Mouse (Mus musculus) midbrain, embryonic 10.5 days (tissue): ENCODE measurements around the gene Txlna. TPM values are rescaled to one million over a fixed set of nuclear protein-coding genes. Genes with fewer than 3 reads are reported as not detected.

ENCODE experiments used
- DNase-seq: peaks from one replicate; pipeline ENCODE4 v3.0.0-alpha.2; 2017; ENCODE audit warnings: low spot score
- H3K27ac ChIP-seq: fragments of 300-500 bp; sonication (generic); replicated peaks from 2 replicates; pipeline ENCODE4 v1.5.1; 2016; ENCODE audit warnings: mild to moderate bottlenecking
- H3K27me3 ChIP-seq: fragments of 300-500 bp; sonication (generic); 2 replicates; pipeline ENCODE4 v1.6.1; 2016; ENCODE audit warnings: low read depth, mild to moderate bottlenecking; ENCODE audit not compliant: poor library complexity, severe bottlenecking
- H3K36me3 ChIP-seq: fragments of 300-500 bp; sonication (generic); 2 replicates; pipeline ENCODE4 v1.6.1; 2016; ENCODE audit warnings: mild to moderate bottlenecking, moderate library complexity
- H3K4me1 ChIP-seq: fragments of 300-500 bp; sonication (generic); 2 replicates; pipeline ENCODE4 v1.6.1; 2016
- H3K4me3 ChIP-seq: fragments of 300-500 bp; sonication (generic); 2 replicates; pipeline ENCODE4 v1.5.1; 2016; ENCODE audit warnings: mild to moderate bottlenecking, moderate library complexity
- H3K9me3 ChIP-seq: fragments of 300-500 bp; sonication (generic); replicated peaks from 2 replicates; pipeline ENCODE4 v1.6.1; 2016; ENCODE audit warnings: mild to moderate bottlenecking
- WGBS: fragments of 180-500 bp; shearing (Covaris S2); methylation state at CpG from one replicate; pipeline ENCODE4 v1.1.7; 2016; 5-methylcytosine and 5-hydroxymethylcytosine counted together
- polyA plus RNA-seq: library from polyadenylated mRNA; unstranded; fragments of >200 nt; fragmentation: Nextera tagmentation; extraction: Ambion mirVana; gene quantifications from 2 replicates; pipeline ENCODE4 v1.2.1, GENCODE M21; 2016

Gene Txlna
- 104 and 107 TPM in 2 replicates for polyA plus RNA-seq

GRCm38 (mm10) chr4:129640638-129641467, at the start of gene Txlna:
Gene Txlna (minus strand): TSS chr4:129641065.
- Histone ChIP-seq H3K4me3 (peak within 1 kb of the TSS; percentile 83), H3K27me3 (no peaks in the 10 kb centered on the region), H3K9me3 (no peaks in the 10 kb centered on the region), H3K4me1 (peaks cover 28% of the 10 kb centered on the region), H3K36me3 (peaks cover 59% of the 10 kb centered on the region), H3K27ac (peak within 1 kb of the TSS; percentile 93)
- DNase-seq: peak; percentile 99
- WGBS: under 1% methylated on average over 60 of the region's 60 CpGs

- Histone ChIP-seq H3K4me3 (no peak overlapping the region), H3K4me1 (no peaks in the 10 kb centered on the region), H3K27ac (no peak overlapping the region), H3K9me3 (no peaks in the 10 kb centered on the region), H3K36me3 (peaks cover 95% of the 10 kb centered on the region), H3K27me3 (no peaks in the 10 kb centered on the region)
- WGBS: 95% methylated on average over 6 of the region's 6 CpGs
- DNase-seq: no peak
Measured at GRCm38 (mm10) chr4:129684531-129684930, 43.7 kb upstream of the Txlna start.

GRCm38 (mm10) chr4:129683901-129684493, 43.1 kb upstream of the Txlna start:
- H3K4me1 ChIP-seq: no peaks in the 10 kb centered on the region
- no peak for DNase-seq
- no peaks in the 10 kb centered on the region for H3K9me3 ChIP-seq
- H3K4me3 ChIP-seq: no peak overlapping the region; the same call in 1 of the 2 replicates
- no peaks in the 10 kb centered on the region for H3K27me3 ChIP-seq
- WGBS: 93% methylated on average over 11 of the region's 11 CpGs
- no peak overlapping the region for H3K27ac ChIP-seq
- peaks cover 94% of the 10 kb centered on the region for H3K36me3 ChIP-seq

- Histone ChIP-seq H3K27me3 (no peaks in the 10 kb centered on the region), H3K4me3 (no peak overlapping the region), H3K9me3 (no peaks in the 10 kb centered on the region), H3K27ac (no peak overlapping the region), H3K4me1 (no peaks in the 10 kb centered on the region), H3K36me3 (peaks cover 96% of the 10 kb centered on the region)
- 94% methylated on average over 11 of the region's 11 CpGs for whole genome bisulfite sequencing
- no peak for DNase-seq
Measured at GRCm38 (mm10) chr4:129681837-129682236, 41.0 kb upstream of the Txlna start.

- H3K36me3 ChIP-seq: peaks cover 29% of the 10 kb centered on the region
- 12% methylated on average over 10 of the region's 10 CpGs for WGBS
- H3K9me3 ChIP-seq: no peaks in the 10 kb centered on the region
- peaks cover 23% of the 10 kb centered on the region for H3K4me1 ChIP-seq
- DNase-seq: no peak
- peak overlapping the region; percentile 93 for H3K27ac ChIP-seq
- H3K27me3 ChIP-seq: no peaks in the 10 kb centered on the region
- H3K4me3 ChIP-seq: peak overlapping the region; percentile 93
Measured at GRCm38 (mm10) chr4:129672878-129673449, 32.1 kb upstream of the Txlna start.

- H3K27me3 ChIP-seq: no peaks in the 10 kb centered on the region
- DNase-seq: peak; percentile 91
- peaks cover 23% of the 10 kb centered on the region for H3K4me1 ChIP-seq
- H3K4me3 ChIP-seq: peak within 1 kb of the TSS; percentile 93
- under 1% methylated on average over 65 of the region's 65 CpGs for WGBS
- no peaks in the 10 kb centered on the region for H3K9me3 ChIP-seq
- peaks cover 24% of the 10 kb centered on the region for H3K36me3 ChIP-seq
- peak within 1 kb of the TSS; percentile 93 for H3K27ac ChIP-seq
Measured at GRCm38 (mm10) chr4:129672083-129672877, 31.4 kb upstream of the Txlna start, which contains the start of gene Kpna6. Gene Kpna6 (minus strand): TSS chr4:129672767.

GRCm38 (mm10) chr4:129671491-129672082, 30.7 kb upstream of the Txlna start:
- peak overlapping the region; percentile 93 for H3K4me3 ChIP-seq
- H3K36me3 ChIP-seq: peaks cover 23% of the 10 kb centered on the region
- WGBS: 11% methylated on average over 12 of the region's 12 CpGs
- peak overlapping the region; percentile 93 for H3K27ac ChIP-seq
- no peaks in the 10 kb centered on the region for H3K27me3 ChIP-seq
- peak; percentile 46 for DNase-seq
- no peaks in the 10 kb centered on the region for H3K9me3 ChIP-seq
- H3K4me1 ChIP-seq: peaks cover 23% of the 10 kb centered on the region

- Histone ChIP-seq H3K27me3 (no peaks in the 10 kb centered on the region), H3K27ac (no peak overlapping the region), H3K36me3 (peaks cover 80% of the 10 kb centered on the region), H3K4me3 (no peak overlapping the region), H3K9me3 (no peaks in the 10 kb centered on the region), H3K4me1 (no peaks in the 10 kb centered on the region)
- no peak for DNase-seq
- WGBS: 91% methylated on average over 3 of the region's 3 CpGs
Measured at GRCm38 (mm10) chr4:129662255-129662813, 21.5 kb upstream of the Txlna start.

GRCm38 (mm10) chr4:129661584-129661983, 20.7 kb upstream of the Txlna start:
- Histone ChIP-seq H3K9me3 (no peaks in the 10 kb centered on the region), H3K27me3 (no peaks in the 10 kb centered on the region), H3K36me3 (peaks cover 81% of the 10 kb centered on the region), H3K4me3 (no peak overlapping the region), H3K4me1 (no peaks in the 10 kb centered on the region), H3K27ac (no peak overlapping the region)
- DNase-seq: no peak
- WGBS: 95% methylated on average over 3 of the region's 3 CpGs

GRCm38 (mm10) chr4:129654770-129655169, 13.9 kb upstream of the Txlna start:
- no peaks in the 10 kb centered on the region for H3K4me1 ChIP-seq
- H3K9me3 ChIP-seq: no peaks in the 10 kb centered on the region
- WGBS: 93% methylated on average over 14 of the region's 14 CpGs
- H3K4me3 ChIP-seq: no peak overlapping the region
- no peaks in the 10 kb centered on the region for H3K27me3 ChIP-seq
- H3K36me3 ChIP-seq: peaks cover 97% of the 10 kb centered on the region
- H3K27ac ChIP-seq: no peak overlapping the region
- DNase-seq: no peak

- no peak overlapping the region for H3K4me3 ChIP-seq
- no peak overlapping the region for H3K27ac ChIP-seq
- peaks cover 100% of the 10 kb centered on the region for H3K36me3 ChIP-seq
- H3K4me1 ChIP-seq: no peaks in the 10 kb centered on the region
- WGBS: 95% methylated on average over 8 of the region's 8 CpGs
- H3K9me3 ChIP-seq: no peaks in the 10 kb centered on the region
- no peaks in the 10 kb centered on the region for H3K27me3 ChIP-seq
- no peak for DNase-seq
Measured at GRCm38 (mm10) chr4:129650359-129650758, 9.5 kb upstream of the Txlna start.

- DNase-seq: no peak
- Histone ChIP-seq H3K27me3 (no peaks in the 10 kb centered on the region), H3K27ac (no peak overlapping the region), H3K4me3 (no peak overlapping the region), H3K36me3 (peaks cover 98% of the 10 kb centered on the region), H3K4me1 (no peaks in the 10 kb centered on the region), H3K9me3 (no peaks in the 10 kb centered on the region)
- 81% methylated on average over 1 of the region's 1 CpGs for WGBS
Measured at GRCm38 (mm10) chr4:129648656-129649055, 7.8 kb upstream of the Txlna start.
